10 mouse cellular contexts compared by ENCODE assay signal in the genomic region with DNA sequence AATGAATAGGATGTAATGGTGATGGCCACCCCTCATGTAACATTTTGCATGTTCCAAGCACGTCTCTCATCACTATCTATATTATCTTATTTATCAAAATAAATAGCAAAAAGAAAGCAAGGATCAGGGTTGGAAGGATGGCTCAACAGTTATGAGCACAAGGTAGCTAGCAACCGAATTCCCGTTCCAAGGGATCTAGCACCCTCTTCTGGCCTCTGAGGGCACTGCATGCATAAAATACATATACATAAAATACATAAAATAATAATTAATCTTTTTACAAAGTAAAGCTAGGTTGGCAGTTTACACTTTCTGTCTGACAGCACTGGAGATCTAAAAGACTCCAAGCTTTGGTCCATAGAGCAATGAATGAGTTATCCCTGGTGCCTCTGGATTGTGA. TPM values are rescaled to one million over a fixed set of nuclear protein-coding genes. Genes with fewer than 3 reads are reported as not detected.
A peak's percentile ranks its signal among the peaks of the same experiment; 100 is the strongest.
DNase-seq lines count a peak whose midpoint lies in the region; ATAC-seq lines count a peak whose summit lies in the region.
"Had no signal": no experiment of that assay in that cellular context is flagged by ENCODE, and none has a peak within 500 bp of the region (broad histone marks: within the 10 kb centered on the region; RNA-seq: fewer than 3 reads in every experiment).

No protein-coding gene starts in this region.

- no peaks in the 10 kb centered on the region for H3K9me3 ChIP-seq in intestine, embryonic 14.5 days (ENCODE audit: control insufficient read depth, low read length)
- H3K9me3 ChIP-seq in intestine, embryonic 15.5 days: no peaks in the 10 kb centered on the region
- H3K9me3 ChIP-seq: embryonic facial prominence, embryonic 15.5 days; limb, embryonic 15.5 days had no signal

- no peak overlapping the region for H3K9ac ChIP-seq in intestine, embryonic 14.5 days (ENCODE audit: low read length)
- no peak overlapping the region for H3K9ac ChIP-seq in intestine, embryonic 15.5 days
- H3K9ac ChIP-seq: embryonic facial prominence, embryonic 15.5 days; limb, embryonic 15.5 days had no signal

- H3K27ac ChIP-seq in intestine, embryonic 14.5 days (ENCODE audit: low read depth): no peak overlapping the region
- no peak overlapping the region for H3K27ac ChIP-seq in intestine, embryonic 15.5 days
- H3K27ac ChIP-seq: embryonic facial prominence, embryonic 15.5 days; limb, embryonic 15.5 days had no signal

- ATAC-seq in intestine, embryonic 14.5 days (replicated peaks; ENCODE audit: low FRiP score, low TSS enrichment, low read depth): no peak
- no peak for ATAC-seq in intestine, embryonic 15.5 days

- H3K4me2 ChIP-seq in intestine, embryonic 14.5 days (ENCODE audit: low read length): no peak overlapping the region
- H3K4me2 ChIP-seq in intestine, embryonic 15.5 days (replicated peaks): no peak overlapping the region
- H3K4me2 ChIP-seq: embryonic facial prominence, embryonic 15.5 days; limb, embryonic 15.5 days had no signal

- WGBS in intestine, embryonic 14.5 days: 20% methylated on average over 3 of the region's 3 CpGs
- WGBS in intestine, embryonic 15.5 days: 20% methylated on average over 3 of the region's 3 CpGs

- DNase-seq in intestine, embryonic 14.5 days (ENCODE audit: low spot score): peak; percentile 75
- DNase-seq in B cell, adult 2 months: peak; percentile 49 to 51
- peak; percentile 26 for DNase-seq in MEL-GATA-1-ER (ENCODE audit: extremely low read depth, low read depth)
- peak; percentile 41 for DNase-seq in forelimb bud, embryonic 11.5 days (ENCODE audit: low read depth, low spot score)
- DNase-seq in naive thymus-derived CD4-positive, alpha-beta T cell, adult 2 months (ENCODE audit: low read depth): peak; percentile 27
- DNase-seq in frontal cortex, postnatal 10 days (ENCODE audit: low spot score in 2 of 2): no peak
- DNase-seq in heart, adult 8-10 months (ENCODE audit: low spot score): no peak

- no peak overlapping the region for H3K4me3 ChIP-seq in intestine, embryonic 14.5 days (ENCODE audit: low read depth, low read length)
- no peak overlapping the region for H3K4me3 ChIP-seq in intestine, embryonic 15.5 days (replicated peaks)
- H3K4me3 ChIP-seq: embryonic facial prominence, embryonic 15.5 days; limb, embryonic 15.5 days had no signal

- H3K36me3 ChIP-seq in intestine, embryonic 14.5 days (ENCODE audit: control insufficient read depth, insufficient read depth, low read length): no peaks in the 10 kb centered on the region
- H3K36me3 ChIP-seq in intestine, embryonic 15.5 days: no peaks in the 10 kb centered on the region
- H3K36me3 ChIP-seq: embryonic facial prominence, embryonic 15.5 days; limb, embryonic 15.5 days had no signal

- no peaks in the 10 kb centered on the region for H3K27me3 ChIP-seq in intestine, embryonic 14.5 days (replicated peaks; ENCODE audit: control insufficient read depth, insufficient read depth, low read length)
- H3K27me3 ChIP-seq in intestine, embryonic 15.5 days (replicated peaks): no peaks in the 10 kb centered on the region
- H3K27me3 ChIP-seq: embryonic facial prominence, embryonic 15.5 days; limb, embryonic 15.5 days had no signal

- H3K4me1 ChIP-seq in intestine, embryonic 14.5 days (replicated peaks; ENCODE audit: control insufficient read depth, insufficient read depth, low read length): no peaks in the 10 kb centered on the region
- H3K4me1 ChIP-seq in intestine, embryonic 15.5 days (replicated peaks): no peaks in the 10 kb centered on the region; the same call in 1 of the 2 replicates
- H3K4me1 ChIP-seq: embryonic facial prominence, embryonic 15.5 days; limb, embryonic 15.5 days had no signal

RNA-seq across cellular contexts. Expression of a gene that starts 5.5 kb away (rescaled TPM):
- not detected in 2 replicates for polyA plus RNA-seq in intestine, embryonic 14.5 days (2014; fragmentation: Nextera tagmentation; extraction: Ambion mirVana)
- polyA plus RNA-seq in intestine, embryonic 15.5 days (2015; fragmentation: Nextera tagmentation; extraction: Ambion mirVana): not detected in 2 replicates
- total RNA-seq in heart, adult 8-10 months (2022): not detected
- polyA plus RNA-seq: embryonic facial prominence, embryonic 15.5 days; limb, embryonic 15.5 days had no signal

RNA-seq across cellular contexts. Expression of a gene that starts 24.0 kb away (rescaled TPM):
- not detected in 2 replicates for polyA plus RNA-seq in intestine, embryonic 14.5 days (2014; fragmentation: Nextera tagmentation; extraction: Ambion mirVana)
- not detected in 2 replicates for polyA plus RNA-seq in intestine, embryonic 15.5 days (2015; fragmentation: Nextera tagmentation; extraction: Ambion mirVana)
- total RNA-seq in heart, adult 8-10 months (2022): not detected
- polyA plus RNA-seq: embryonic facial prominence, embryonic 15.5 days; limb, embryonic 15.5 days had no signal

RNA-seq across cellular contexts. Expression of a gene that starts 36.2 kb away (rescaled TPM):
- 62.7 and 77.2 TPM in 2 replicates for polyA plus RNA-seq in intestine, embryonic 14.5 days (2014; fragmentation: Nextera tagmentation; extraction: Ambion mirVana)
- polyA plus RNA-seq in intestine, embryonic 15.5 days (2015; fragmentation: Nextera tagmentation; extraction: Ambion mirVana): 62.7 and 70.0 TPM in 2 replicates
- 100 to 1,000 TPM in 2 of 4 experiments, 10 to 100 TPM in 2; 83.8 to 137 (median 102) TPM for total RNA-seq in heart, adult 8-10 months (2022)

Comparison
In these comparisons a context has a peak if more than half of its experiments do, and no peak if none do; other contexts are left out.
1. DNase-seq: peak in intestine, embryonic 14.5 days (single experiment), B cell, adult 2 months (2 of 2), MEL-GATA-1-ER (single experiment), forelimb bud, embryonic 11.5 days (single experiment) and naive thymus-derived CD4-positive, alpha-beta T cell, adult 2 months (single experiment); none in frontal cortex, postnatal 10 days (0 of 2) and heart, adult 8-10 months (single experiment).